Mouse (Mus musculus) liver, embryonic 13.5 days (tissue): ENCODE results near the gene Palm. TPM values are rescaled to one million over a fixed set of nuclear protein-coding genes. Genes with fewer than 3 reads are reported as not detected.
A peak's percentile ranks its signal among the peaks of the same experiment; 100 is the strongest.

Experiments used
- ATAC-seq: fragments of 200-750 bp; cut with Nextera tagmentation; 2 replicates; pipeline ENCODE4 v1.8.0; 2017; ENCODE audit warnings: low read depth, mild to moderate bottlenecking, moderate number of reproducible peaks, moderate library complexity
- DNase-seq: peaks from one replicate; pipeline ENCODE4 v3.0.0; 2022
- H3K27ac ChIP-seq: fragments of 300-500 bp; sonication (generic); 2 replicates; pipeline ENCODE4 v1.5.1; 2015; ENCODE audit warnings: moderate library complexity, mild to moderate bottlenecking, inconsistent platforms
- H3K27me3 ChIP-seq: fragments of 300-500 bp; sonication (generic); 2 replicates; pipeline ENCODE4 v1.6.1; 2015; ENCODE audit warnings: mild to moderate bottlenecking, inconsistent platforms
- H3K36me3 ChIP-seq: fragments of 300-500 bp; sonication (generic); 2 replicates; pipeline ENCODE4 v1.6.1; 2015; ENCODE audit warnings: mild to moderate bottlenecking, inconsistent platforms
- H3K4me1 ChIP-seq: fragments of 300-500 bp; sonication (generic); replicated peaks from 2 replicates; pipeline ENCODE4 v1.6.1; 2015; ENCODE audit warnings: inconsistent platforms
- H3K4me2 ChIP-seq: fragments of 300-500 bp; sonication (generic); 2 replicates; pipeline ENCODE4 v1.6.1; 2015; ENCODE audit warnings: inconsistent platforms, mild to moderate bottlenecking, moderate library complexity
- H3K4me3 ChIP-seq: fragments of 300-500 bp; sonication (generic); replicated peaks from 2 replicates; pipeline ENCODE4 v1.5.1; 2015; ENCODE audit warnings: mild to moderate bottlenecking, inconsistent platforms
- H3K9ac ChIP-seq: fragments of 300-500 bp; sonication (generic); 2 replicates; pipeline ENCODE4 v1.6.1; 2015; ENCODE audit warnings: mild to moderate bottlenecking, inconsistent platforms
- H3K9me3 ChIP-seq: fragments of 300-500 bp; sonication (generic); replicated peaks from 2 replicates; pipeline ENCODE4 v1.6.1; 2016; ENCODE audit warnings: inconsistent platforms
- WGBS: fragments of 180-500 bp; shearing (Covaris S2); methylation state at CpG from one replicate; pipeline ENCODE4 v1.1.7; 2015; ENCODE audit not compliant: insufficient replicate concordance; 5-methylcytosine and 5-hydroxymethylcytosine counted together
- polyA plus RNA-seq: library from polyadenylated mRNA; unstranded; fragments of >200 nt; fragmentation: Nextera tagmentation; extraction: Ambion mirVana; gene quantifications from 2 replicates; pipeline ENCODE4 v1.2.1, GENCODE M21; 2015

Palm gene
- polyA plus RNA-seq, 1 experiment from 2014 or later = 7.4 TPM

DNA sequence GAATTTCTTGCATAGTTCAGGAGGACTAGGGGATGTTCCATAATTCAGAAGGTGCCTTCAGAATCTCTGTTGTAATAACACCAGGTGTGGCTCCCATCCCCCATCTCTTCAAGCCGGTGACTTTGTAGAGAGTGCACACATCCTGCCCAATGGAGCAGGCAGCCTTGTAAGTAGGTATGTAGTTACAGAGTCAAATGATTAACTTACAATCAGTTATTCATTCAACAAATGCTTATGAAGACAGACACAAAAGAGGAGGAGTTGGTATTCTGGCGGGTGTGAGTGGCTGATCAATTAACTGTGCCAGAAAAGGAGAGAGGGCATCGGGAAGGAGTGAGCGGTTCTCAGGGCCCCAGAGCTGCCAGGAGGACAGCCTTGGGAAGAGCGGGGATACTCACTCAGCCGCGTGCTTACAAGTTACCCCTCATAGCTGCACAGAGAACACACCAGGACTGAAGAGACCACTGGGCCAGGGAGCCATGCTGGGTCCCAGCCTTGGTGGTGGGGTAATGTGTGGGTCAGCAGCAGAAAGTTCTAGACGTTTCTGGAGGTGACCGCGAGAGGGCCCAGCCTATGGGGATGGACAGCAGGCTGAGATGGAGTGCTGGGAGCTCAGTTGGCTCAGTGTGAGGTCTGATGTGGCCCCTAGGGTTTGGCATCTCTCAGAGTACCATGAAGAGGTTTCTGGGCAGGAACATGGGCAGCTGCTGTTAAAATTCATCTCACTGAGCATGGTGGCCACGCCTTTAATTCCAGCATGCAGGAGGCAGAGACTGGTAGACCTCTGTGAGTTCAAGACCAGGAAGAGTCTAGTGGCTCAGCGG is 22.5 kb downstream of the Palm start:
- H3K9ac ChIP-seq = no peak overlapping the region
- H3K4me3 ChIP-seq = no peak overlapping the region
- no peaks in the 10 kb centered on the region for H3K36me3 ChIP-seq
- no peak overlapping the region for H3K27ac ChIP-seq
- DNase-seq = no peak
- no peaks in the 10 kb centered on the region for H3K27me3 ChIP-seq
- no peak for ATAC-seq
- H3K4me1 ChIP-seq = peaks cover 17% of the 10 kb centered on the region
- WGBS = 72% methylated on average over 12 of the region's 12 CpGs
- H3K4me2 ChIP-seq = no peak overlapping the region
- no peaks in the 10 kb centered on the region for H3K9me3 ChIP-seq

DNA sequence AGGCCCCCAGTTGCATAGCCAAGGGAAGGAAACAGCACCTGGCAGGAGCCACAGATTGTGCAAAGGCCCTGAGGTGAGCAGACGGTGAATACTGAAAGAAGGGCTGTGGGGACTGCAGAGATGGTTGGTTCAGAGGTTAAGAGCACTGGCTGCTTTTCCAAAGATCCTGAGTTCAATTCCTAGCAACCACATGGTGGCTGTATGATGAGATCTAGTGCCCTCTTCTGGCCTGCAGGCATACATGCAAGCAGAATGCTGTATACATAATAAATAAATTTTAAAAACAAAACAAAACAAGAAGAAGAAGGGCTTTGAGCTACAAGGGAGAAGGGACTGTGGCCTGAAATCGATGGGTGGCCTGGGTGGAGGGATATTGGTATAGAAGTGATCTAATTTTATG is 23.7 kb downstream of the Palm start:
- no peak overlapping the region for H3K4me2 ChIP-seq
- 32% methylated on average over 2 of the region's 2 CpGs for WGBS

DNA sequence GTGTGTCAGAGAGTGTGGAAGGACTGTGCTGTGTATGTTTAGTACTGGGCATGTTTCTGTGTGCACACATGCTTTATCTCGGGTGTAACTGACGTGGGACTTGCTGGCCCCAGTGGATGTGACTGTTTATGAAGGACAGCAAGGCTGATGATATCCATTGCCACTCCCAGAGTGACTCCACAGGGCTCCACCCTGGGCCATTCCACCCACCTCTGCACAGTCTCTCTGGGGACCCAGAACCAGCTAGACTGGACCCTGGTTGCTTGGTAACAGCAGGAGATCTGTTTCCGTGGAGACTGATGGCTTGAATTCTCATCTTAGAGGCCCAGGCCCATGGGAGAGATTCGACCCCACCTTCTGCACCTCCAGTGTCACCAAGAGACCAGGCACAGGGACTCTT is 24.9 kb downstream of the Palm start:
- Histone ChIP-seq H3K4me1 (peaks cover 24% of the 10 kb centered on the region), H3K4me2 (no peak overlapping the region), H3K4me3 (no peak overlapping the region), H3K9ac (no peak overlapping the region), H3K27ac (no peak overlapping the region), H3K36me3 (no peaks in the 10 kb centered on the region), H3K27me3 (no peaks in the 10 kb centered on the region), H3K9me3 (no peaks in the 10 kb centered on the region)
- no peak for ATAC-seq
- 51% methylated on average over 4 of the region's 4 CpGs for WGBS
- no peak for DNase-seq

More for the DNA sequence above, 23.7 kb downstream of the Palm start:
- no peak for ATAC-seq
- Histone ChIP-seq H3K27ac (no peak overlapping the region), H3K9ac (no peak overlapping the region), H3K36me3 (no peaks in the 10 kb centered on the region), H3K27me3 (no peaks in the 10 kb centered on the region), H3K4me3 (no peak overlapping the region), H3K9me3 (no peaks in the 10 kb centered on the region), H3K4me1 (peaks cover 14% of the 10 kb centered on the region)
- DNase-seq = no peak

DNA sequence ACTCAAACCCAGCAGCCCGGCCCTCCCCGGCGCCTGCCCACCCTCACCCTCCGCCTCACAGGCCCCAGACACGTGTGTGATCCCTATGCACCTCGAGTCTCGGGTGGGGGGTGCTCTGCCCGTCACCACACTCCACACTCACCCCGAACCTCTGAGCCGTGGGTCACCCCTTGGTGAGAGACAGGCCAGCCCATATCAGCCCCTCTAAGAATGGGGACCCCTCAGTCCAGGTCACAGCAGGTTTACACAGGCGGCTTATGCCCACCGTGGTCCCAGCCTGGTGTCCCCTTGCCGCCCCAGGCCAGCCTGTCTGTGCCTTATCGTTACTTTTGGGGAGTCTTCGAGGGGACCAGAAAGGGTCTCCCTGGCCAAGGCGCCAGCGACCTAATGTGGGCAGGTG is 26.2 kb downstream of the Palm start:
- ATAC-seq (no peak), DNase-seq (no peak)
- Histone ChIP-seq H3K36me3 (no peaks in the 10 kb centered on the region), H3K27ac (no peak overlapping the region), H3K4me3 (no peak overlapping the region), H3K9me3 (no peaks in the 10 kb centered on the region), H3K27me3 (no peaks in the 10 kb centered on the region), H3K9ac (no peak overlapping the region), H3K4me1 (peaks cover 31% of the 10 kb centered on the region), H3K4me2 (no peak overlapping the region)
- WGBS = 80% methylated on average over 17 of the region's 17 CpGs

DNA sequence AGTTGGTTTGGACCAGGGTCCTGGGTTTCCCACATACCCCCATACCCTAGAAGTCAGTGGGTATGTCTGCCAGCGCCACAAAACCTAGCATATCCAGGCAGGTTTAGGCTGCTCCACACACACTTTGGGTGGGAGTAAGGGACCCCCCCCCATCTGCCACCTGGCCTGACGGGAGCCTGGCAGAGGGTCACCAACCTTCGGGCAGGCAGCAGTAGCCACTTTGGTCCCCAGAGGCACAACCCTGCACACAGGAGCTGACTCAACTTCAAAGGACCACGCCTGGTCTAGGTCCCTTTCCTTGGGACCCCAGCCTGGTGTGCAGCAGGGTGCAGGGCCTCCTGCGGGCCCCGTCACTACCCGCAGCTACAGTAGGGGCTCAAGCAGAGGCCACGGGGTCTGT is 26.9 kb downstream of the Palm start:
- H3K9me3 ChIP-seq = no peaks in the 10 kb centered on the region
- H3K4me2 ChIP-seq = no peak overlapping the region
- H3K36me3 ChIP-seq = no peaks in the 10 kb centered on the region
- WGBS = 70% methylated on average over 8 of the region's 8 CpGs
- no peak overlapping the region for H3K27ac ChIP-seq
- no peak overlapping the region for H3K4me3 ChIP-seq
- no peak for DNase-seq
- H3K27me3 ChIP-seq = no peaks in the 10 kb centered on the region
- no peak for ATAC-seq
- H3K9ac ChIP-seq = no peak overlapping the region
- H3K4me1 ChIP-seq = peaks cover 32% of the 10 kb centered on the region

DNA sequence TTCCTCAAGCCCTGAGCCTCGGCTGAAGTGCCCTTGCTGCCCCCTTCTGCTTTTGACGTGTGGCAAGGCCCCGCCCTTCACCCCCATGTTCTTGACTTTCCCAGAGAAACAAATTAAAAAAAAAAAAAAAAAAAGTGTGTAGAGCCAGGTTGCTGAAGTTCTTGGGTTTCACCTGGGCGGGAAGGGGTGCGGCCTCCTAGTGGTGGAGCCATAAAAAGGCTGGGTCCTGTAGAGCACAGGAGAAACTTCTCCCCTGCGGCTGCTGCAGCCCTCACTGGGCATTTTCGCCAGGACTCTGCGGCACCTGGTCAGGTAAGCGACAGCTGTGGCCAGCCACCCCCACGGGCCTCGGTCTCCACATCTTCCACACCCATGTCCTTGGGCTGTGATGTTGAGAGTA is 27.4 kb downstream of the Palm start, which contains the start of gene Misp:
Gene Misp, plus strand, starts transcription at position 208 of the 400 bp plus-strand sequence.
- Histone ChIP-seq H3K27me3 (no peaks in the 10 kb centered on the region), H3K4me2 (no peak within 1 kb of the TSS), H3K4me1 (peaks cover 31% of the 10 kb centered on the region), H3K27ac (no peak within 1 kb of the TSS), H3K9me3 (no peaks in the 10 kb centered on the region), H3K9ac (no peak within 1 kb of the TSS), H3K36me3 (no peaks in the 10 kb centered on the region), H3K4me3 (no peak within 1 kb of the TSS)
- 64% methylated on average over 11 of the region's 11 CpGs for WGBS
- no peak for DNase-seq
- no peak for ATAC-seq

DNA sequence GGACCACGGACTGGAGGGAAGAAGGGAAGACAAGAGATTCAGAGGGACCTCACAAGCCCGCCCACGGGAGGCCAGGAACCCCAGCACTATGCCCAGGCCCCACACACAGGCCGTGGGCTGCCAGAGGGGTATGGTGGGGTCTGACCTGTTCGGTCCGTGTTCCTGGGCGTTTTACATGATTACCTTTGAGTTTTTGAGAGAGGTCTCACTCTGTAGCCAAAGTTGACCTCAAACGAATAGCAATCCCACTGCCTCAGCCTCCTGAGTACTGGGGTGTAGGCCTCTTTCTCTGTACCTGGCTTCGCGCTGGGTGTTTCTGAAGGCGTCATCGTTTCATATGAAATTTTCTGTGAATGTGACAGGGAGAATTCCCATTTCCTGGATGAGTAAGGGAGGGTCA is 28.4 kb downstream of the Palm start:
- H3K4me1 ChIP-seq = peaks cover 31% of the 10 kb centered on the region
- no peaks in the 10 kb centered on the region for H3K36me3 ChIP-seq
- 74% methylated on average over 12 of the region's 12 CpGs for WGBS
- H3K9ac ChIP-seq = no peak overlapping the region
- no peaks in the 10 kb centered on the region for H3K9me3 ChIP-seq
- H3K27me3 ChIP-seq = no peaks in the 10 kb centered on the region; the same call in 1 of the 2 replicates
- ATAC-seq (no peak), DNase-seq (no peak)
- no peak overlapping the region for H3K4me3 ChIP-seq
- no peak overlapping the region for H3K4me2 ChIP-seq
- H3K27ac ChIP-seq = no peak overlapping the region

DNA sequence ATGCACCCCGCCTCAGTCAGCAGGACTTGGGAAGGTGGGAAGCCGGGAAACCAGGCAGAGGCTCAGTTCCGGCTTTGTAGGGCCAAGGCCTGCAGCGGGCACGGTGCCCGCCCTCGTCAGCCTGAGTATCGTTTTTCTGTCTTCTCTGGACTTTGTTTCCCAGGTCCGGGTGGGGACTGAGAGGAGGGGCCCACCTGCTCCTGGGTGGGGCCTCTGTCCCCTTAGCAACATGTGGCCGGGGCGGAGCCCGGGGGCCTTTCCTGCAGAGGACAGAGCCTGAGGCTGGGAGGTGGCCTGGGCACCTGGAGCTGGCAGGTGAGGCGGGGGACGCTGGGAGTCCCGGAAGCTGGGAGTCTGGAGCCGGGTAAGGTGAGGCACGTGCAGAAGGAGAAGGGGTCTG is 29.0 kb downstream of the Palm start:
- H3K9ac ChIP-seq = no peak overlapping the region
- H3K4me2 ChIP-seq = peak overlapping the region; percentile 5; the same call in 1 of the 2 replicates
- DNase-seq (no peak), ATAC-seq (peak; percentile 32)
- no peaks in the 10 kb centered on the region for H3K36me3 ChIP-seq
- 54% methylated on average over 15 of the region's 17 CpGs for WGBS
- no peak overlapping the region for H3K4me3 ChIP-seq
- H3K27ac ChIP-seq = no peak overlapping the region
- no peaks in the 10 kb centered on the region; the same call in none of the 2 replicates for H3K27me3 ChIP-seq
- H3K4me1 ChIP-seq = peaks cover 31% of the 10 kb centered on the region
- H3K9me3 ChIP-seq = no peaks in the 10 kb centered on the region

DNA sequence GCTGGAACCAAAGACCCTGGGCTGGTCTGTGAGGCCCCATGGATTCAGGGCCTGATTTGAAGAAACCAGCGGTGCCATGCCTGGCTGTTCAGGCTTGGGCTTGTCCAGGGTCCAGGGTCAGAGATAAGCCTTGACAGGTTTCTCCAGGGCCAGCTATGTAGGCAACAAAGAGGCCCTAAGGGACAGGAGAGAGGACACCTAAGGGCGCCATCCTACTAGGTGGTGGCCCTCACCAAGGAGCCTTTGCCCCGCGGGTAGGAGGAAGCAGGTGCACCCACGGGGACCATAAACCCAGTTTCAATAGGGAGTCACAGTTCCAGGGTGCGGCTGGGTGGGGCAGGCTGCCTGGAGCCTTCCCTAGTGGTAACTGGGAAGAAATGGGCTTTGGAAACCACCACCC is 29.6 kb downstream of the Palm start:
- Histone ChIP-seq H3K4me3 (no peak overlapping the region), H3K4me2 (no peak overlapping the region), H3K27ac (no peak overlapping the region), H3K9me3 (no peaks in the 10 kb centered on the region), H3K36me3 (no peaks in the 10 kb centered on the region), H3K27me3 (peaks cover 2% of the 10 kb centered on the region), H3K9ac (no peak overlapping the region), H3K4me1 (peaks cover 31% of the 10 kb centered on the region)
- no peak for DNase-seq
- no peak for ATAC-seq
- 56% methylated on average over 6 of the region's 6 CpGs for WGBS

DNA sequence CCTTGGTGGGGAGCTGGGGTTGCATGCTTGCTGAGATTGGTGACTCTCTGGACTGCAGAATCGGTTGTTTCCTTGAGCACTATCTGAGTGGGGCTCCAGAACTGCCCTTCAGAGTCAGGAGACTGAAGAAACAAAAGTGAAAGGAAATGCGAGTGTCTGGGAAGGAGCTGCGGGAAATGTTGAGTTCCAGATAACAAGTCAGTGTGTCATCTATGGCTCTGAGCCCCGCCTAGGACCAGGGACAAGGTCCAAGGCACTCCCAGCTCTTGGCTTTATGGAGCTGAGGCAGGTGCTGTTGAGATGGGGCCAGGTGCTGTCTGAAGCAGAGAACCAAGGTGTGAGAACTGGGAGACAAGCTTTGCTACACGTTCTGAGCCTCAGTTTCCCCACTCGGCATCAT is 31.0 kb downstream of the Palm start:
- peaks cover 26% of the 10 kb centered on the region for H3K4me1 ChIP-seq
- no peak overlapping the region for H3K4me3 ChIP-seq
- ATAC-seq = 0 out of 2 replicates have a peak, but pooled peaks have one; percentile 21
- no peak overlapping the region for H3K9ac ChIP-seq
- peaks cover 2% of the 10 kb centered on the region for H3K27me3 ChIP-seq
- no peaks in the 10 kb centered on the region for H3K36me3 ChIP-seq
- H3K9me3 ChIP-seq = no peaks in the 10 kb centered on the region
- peak overlapping the region; percentile 28 for H3K4me2 ChIP-seq
- H3K27ac ChIP-seq = no peak overlapping the region
- no peak for DNase-seq
- WGBS = 26% methylated on average over 6 of the region's 6 CpGs

DNA sequence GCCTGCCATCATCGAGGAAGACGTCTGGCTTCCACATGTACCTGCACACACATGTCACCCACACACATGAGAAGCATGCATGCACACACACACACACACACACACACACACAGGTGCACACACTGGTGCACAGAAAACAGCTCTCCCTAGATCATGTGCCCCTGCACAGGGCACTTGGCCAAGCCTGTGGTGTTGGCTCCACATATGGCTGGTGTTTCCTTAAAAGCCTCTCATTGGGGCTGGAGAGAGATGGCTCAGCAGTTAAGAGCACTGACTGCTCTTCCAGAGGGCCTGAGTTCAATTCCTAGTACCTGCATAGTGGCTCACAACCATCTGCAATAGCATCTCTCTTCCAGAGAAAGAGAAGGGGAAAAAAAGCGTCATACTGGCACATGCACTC is 38.2 kb downstream of the Palm start:
- WGBS = 69% methylated on average over 3 of the region's 3 CpGs
- Histone ChIP-seq H3K27ac (no peak overlapping the region), H3K9ac (no peak overlapping the region), H3K4me1 (peaks cover 2% of the 10 kb centered on the region; the same call in 1 of the 2 replicates), H3K9me3 (no peaks in the 10 kb centered on the region), H3K4me3 (no peak overlapping the region), H3K4me2 (no peak overlapping the region), H3K27me3 (peaks cover 5% of the 10 kb centered on the region), H3K36me3 (no peaks in the 10 kb centered on the region)
- DNase-seq (no peak), ATAC-seq (no peak)
